Mouse (Mus musculus): ENCODE measurements around the gene Oscp1. TPM values are rescaled to one million over a fixed set of nuclear protein-coding genes. Genes with fewer than 3 reads are reported as not detected.
"Not testable (repeated sequence)": the region's sequence is repeated elsewhere in the genome, so short reads cannot be mapped to it uniquely, and the experiment has no call there.

Oscp1 gene
- total RNA-seq, 4 experiments from 2014 or later, result 45.2 to 63.6 (median 50.8) TPM

DNA sequence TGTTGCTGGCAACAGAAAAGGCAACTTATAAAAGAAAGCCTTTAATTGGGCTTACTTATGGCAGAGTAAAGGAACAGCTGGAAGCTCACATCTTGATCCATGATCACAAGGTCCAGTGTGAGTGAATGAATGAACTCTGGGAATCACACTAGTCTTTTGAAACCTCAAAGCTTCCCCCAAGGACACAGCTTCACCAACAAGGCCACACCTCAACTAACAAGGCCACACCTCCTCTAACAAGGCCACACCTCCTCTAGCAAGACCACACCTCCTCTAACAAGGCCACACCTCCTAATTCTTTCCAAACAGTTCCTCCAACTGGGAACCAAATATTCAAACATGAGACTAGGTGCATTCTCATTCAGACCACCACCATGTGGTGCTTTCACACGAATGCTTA, 23.2 kb downstream of the Oscp1 start:
- DNase-seq (ENCODE audit: low spot score in 2 of 2), result no peak

DNA sequence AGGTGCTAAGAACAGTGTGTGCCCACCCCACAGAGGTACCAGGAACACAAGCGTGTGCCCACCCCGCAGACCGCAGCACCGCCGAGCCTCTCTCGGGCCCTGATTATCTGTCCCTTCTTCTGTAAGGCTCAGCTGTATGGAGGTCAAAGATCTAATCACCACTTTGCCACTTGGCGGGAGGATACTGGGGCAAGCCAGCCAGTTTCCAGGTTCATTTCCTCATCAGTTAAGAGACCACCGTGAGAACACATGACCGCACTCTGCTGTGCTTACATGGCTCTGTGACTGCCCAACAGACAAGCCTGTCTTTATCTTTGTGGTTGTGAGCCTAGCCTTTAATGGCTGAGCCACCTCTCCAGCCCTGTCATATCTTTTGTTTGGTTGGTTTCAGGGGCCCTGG, 24.7 kb downstream of the Oscp1 start:
- DNase-seq (ENCODE audit: low spot score in 2 of 2), result no peak

DNA sequence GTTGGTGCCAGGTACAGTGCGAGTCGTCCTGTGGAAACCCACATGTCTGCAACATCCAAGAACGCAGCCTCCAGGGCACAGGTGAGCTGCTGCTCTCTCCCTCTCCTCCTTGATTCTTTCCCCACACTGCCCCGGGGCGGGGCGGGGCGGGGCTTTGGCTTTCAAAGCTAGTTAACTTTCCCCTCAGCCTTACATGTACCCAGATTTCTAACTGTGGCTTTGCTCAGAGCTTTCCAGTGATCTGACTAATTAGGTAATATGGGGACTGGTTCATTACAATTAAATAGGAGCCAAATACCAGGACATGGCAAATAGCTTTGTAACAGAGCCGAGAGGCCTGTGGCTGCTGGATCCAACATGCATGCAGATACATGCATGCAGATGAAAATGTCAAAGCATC, 26.0 kb downstream of the Oscp1 start:
- DNase-seq (ENCODE audit: low spot score in 2 of 2), result no peak

- peak; percentile 61 to 80 for DNase-seq (ENCODE audit: low spot score in 2 of 2)
Observed at GRCm38 (mm10) chr4:126085996-126086576, 27.7 kb downstream of the Oscp1 start.

GRCm38 (mm10) chr4:126090101-126090847, 31.9 kb downstream of the Oscp1 start:
- DNase-seq (ENCODE audit: low spot score in 2 of 2), result no peak

DNA sequence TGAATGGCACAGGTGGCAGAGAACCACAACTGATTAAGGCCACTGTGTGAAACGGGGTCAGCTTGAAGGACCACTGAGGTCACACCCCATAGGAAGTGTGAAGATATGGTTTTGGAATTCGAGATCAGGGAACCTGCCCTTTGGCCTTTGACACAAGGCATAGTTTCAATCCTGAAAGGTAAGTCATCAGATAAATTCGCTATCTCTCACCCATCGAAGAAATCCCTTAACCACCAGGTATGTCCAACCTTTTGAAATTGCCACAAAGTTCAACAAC, 32.4 kb downstream of the Oscp1 start:
- DNase-seq (ENCODE audit: low spot score in 2 of 2), result no peak

GRCm38 (mm10) chr4:126091873-126092272, 33.5 kb downstream of the Oscp1 start:
- DNase-seq (ENCODE audit: low spot score in 2 of 2), result no peak

DNA sequence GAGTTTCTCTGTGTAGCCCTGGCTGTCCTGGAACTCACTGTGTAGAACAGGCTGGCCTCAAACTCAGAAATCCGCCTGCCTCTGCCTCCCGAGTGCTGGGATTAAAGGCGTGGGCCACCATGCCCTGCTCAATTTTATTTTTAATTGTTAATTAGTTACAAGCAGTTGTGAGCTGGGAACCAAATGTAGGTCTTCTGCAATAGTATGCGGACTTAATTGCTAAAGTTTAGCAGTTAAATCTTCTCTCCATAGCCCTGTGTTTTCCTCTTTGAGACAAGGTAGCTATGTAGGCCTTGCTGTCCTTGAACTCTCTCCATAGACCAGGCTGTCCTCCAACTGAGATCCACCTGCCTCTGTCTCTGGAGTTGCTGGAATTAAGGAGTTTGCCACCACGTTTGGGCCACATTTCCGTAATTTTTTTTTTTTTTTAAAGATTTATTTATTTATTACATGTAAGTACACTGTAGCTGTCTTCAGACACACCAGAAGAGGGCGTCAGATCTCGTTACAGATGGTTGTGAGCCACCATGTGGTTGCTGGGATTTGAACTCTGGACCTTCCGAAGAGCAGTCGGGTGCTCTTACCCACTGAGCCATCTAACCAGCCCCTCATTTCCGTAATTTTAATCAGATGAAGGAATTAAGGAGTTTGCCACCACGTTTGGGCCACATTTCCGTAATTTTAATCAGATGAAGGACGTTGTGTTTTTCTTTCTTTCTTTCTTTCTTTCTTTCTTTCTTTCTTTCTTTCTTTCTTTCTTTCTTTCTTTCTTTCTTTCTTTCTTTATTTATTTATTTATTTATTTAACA, 37.5 kb downstream of the Oscp1 start:
- DNase-seq (ENCODE audit: low spot score in 2 of 2), result not testable (repeated sequence)

DNA sequence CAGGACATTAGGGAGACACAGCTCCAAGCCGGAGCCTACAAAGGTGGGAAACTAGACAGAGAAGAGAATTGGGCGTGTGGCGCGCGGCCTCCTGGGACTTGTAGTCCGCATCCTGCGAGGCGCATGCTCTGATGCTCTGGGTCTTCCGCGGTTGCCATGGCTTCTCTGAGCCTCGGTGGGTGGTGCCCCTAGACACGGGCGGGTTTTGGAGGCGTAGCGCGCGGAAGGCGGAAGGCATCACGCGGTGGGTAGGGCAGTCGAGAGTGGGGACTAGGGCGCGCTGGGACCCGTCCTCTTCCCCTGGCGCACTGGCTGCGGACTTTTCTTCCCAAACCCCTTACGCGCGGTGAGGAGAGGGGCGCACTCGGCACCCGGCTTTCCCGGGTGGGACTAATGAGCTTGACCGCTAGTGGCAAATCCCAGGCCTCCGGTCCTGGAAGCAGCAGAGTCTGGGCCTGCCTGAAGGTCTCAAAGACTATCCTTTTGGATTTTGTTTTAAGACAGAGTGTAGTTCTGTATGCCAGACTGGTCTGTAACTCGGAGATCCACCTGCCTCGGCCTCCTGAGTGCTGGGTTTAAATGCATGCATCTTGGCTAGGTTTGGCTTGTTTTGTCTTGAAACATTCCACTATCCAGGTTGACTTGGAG, 38.2 kb downstream of the Oscp1 start, which contains the start of gene Lsm10:
Gene Lsm10, plus strand, starts transcription at position 160 of the 648 bp plus-strand sequence.
- DNase-seq (ENCODE audit: low spot score in 2 of 2), result peak; percentile 95 to 96

- DNase-seq (ENCODE audit: low spot score in 2 of 2), result no peak
Observed at GRCm38 (mm10) chr4:126097711-126098253, 39.4 kb downstream of the Oscp1 start.

DNA sequence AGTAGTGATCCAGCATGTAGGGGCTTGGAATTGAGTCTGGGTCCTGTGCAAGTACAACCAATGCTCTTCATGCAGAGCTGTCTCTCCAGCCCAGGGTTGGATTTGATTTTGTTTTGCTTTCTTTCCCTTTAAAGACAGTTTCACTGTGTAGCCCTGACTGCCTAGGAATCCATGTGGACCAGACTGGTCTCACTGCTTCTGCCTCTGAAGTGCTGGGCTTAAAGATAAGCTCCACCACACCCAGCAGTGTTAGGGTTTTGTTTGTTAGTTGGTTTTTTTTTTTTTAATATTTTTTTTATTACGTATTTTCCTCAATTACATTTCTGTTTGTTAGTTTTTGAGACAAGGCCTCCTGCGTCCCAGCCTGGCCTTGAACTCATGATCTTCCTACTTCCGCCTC, 41.0 kb downstream of the Oscp1 start:
- DNase-seq (ENCODE audit: low spot score in 2 of 2), result no peak

DNA sequence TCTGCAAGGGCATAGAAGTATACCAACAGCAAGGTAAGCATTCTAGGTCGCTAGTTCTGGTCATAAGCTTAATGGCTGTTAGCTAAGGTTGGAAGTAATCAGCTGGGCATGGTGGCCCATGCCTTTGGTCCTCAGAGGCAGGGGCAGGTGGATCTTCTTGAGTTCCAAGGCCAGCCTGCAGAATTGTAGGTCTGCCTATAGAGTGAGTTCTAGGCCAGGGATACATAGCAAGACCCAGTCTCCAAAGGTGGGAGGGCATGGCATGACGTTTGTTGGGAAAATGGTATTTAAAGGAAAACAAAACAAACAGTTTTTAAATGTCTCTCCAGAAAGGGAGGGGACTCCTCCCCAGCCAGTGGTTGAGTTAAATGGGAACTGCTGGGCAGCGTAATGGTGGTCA, 42.4 kb downstream of the Oscp1 start:
- DNase-seq (ENCODE audit: low spot score in 2 of 2), result no peak

DNA sequence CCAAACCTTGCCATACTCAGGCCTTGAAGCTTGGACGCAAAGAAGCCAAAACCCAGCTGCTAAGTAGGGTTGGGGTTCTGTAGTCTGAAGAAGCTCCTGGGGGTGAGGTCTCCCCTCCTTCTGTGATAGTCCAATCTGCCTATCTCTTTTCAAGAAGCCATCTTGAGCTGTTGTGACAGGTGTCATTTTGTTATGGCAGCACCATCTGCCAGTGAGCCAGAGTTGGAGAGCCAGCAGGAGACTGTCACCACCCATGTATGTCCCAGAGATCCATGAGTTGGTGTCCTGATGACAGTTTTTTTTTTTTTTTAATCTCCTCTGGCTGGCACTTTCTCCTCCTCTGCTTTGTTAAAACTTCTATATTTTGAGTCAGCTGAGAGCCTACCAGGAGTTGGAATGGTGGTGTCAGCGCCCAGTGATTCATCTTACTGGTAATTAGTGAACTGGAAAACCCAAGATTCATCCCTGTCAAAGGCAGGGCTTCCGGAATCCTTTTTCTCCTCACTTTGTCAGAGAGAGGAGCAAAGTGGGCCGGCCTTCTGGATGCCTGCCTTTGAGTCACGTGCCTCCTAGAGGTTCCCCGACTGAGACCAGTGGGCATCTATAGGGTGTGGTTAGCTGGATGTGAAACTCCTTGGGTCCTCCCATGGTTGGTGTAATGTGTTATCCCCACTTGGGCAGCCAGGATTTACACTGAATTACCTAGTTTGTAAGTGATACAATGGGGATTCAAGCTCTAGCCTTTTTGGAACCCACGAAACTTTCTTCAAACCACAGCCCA, 43.9 kb downstream of the Oscp1 start:
- peak; percentile 35 to 55 for DNase-seq (ENCODE audit: low spot score in 2 of 2)

GRCm38 (mm10) chr4:126103057-126103581, 44.8 kb downstream of the Oscp1 start:
- peak; percentile 74 to 86 for DNase-seq (ENCODE audit: low spot score in 2 of 2)

DNA sequence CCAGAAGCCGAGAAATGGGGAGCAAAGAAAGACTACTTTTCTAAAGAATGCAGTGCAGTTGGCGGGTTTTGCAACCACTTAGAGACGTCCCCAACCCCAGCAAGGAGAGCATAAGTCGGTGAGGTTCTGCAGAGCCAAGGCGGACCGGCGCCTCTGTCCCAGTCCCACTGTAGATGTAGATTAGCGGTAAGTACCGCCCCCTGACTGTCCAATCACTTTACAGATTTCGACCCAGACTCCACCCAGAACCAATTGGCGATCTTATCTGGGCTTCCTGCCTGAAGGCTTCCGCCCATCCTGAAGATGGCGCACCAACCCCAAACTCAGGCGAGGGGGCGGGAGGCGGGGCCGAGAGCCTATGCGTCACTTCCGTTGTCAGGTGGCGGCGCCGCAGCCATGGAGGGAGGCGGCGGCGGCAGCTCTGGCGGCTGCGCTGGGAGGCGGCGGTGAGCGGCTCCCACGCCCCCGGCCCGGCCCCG, 45.3 kb downstream of the Oscp1 start, which contains the start of gene Stk40:
Gene Stk40, plus strand, starts transcription at position 368 of the 479 bp plus-strand sequence.
- DNase-seq (ENCODE audit: low spot score in 2 of 2), result peak; percentile 94 to 96

GRCm38 (mm10) chr4:126104261-126105075, 46.1 kb downstream of the Oscp1 start:
- peak; percentile 34 to 39 for DNase-seq (ENCODE audit: low spot score in 2 of 2)

DNA sequence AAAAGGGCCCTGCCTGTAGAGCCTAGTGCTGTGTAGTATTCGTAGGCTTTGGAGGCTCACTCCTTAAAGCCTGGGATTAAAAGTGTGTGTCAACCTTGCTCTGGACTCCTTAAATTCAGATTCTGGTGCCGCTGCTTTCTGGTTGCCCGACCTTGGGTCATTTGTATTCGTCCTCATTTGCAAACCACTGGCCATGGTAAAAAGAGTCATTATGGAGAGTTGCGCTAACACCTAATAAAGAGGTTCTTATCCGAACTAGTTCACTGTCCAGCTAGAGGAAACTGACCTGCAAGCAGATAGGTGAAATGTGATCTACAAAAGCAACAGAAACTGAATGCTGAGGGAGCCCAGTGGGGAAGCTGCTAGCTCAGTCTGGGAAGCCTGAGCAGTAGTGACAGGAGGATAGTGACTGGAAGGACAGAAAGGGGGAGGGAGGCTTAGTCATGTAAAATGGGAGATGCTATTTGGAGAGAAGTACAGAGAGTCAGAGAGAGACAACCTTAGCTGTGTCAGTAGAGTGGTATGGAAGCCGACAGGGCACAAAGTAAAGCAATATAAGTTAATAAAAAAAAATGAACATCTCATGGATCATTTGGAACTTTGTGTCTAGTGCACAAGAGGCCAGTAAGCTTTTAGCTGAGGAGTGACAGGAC, 46.9 kb downstream of the Oscp1 start:
- no peak for DNase-seq (ENCODE audit: low spot score in 2 of 2)

- no peak for DNase-seq (ENCODE audit: low spot score in 2 of 2)
Observed at GRCm38 (mm10) chr4:126108061-126108740, 49.8 kb downstream of the Oscp1 start.

Data from layer of hippocampus, adult 8-10 months (tissue).